Mouse (Mus musculus): ENCODE results near the gene Ankrd60. TPM values are rescaled to one million over a fixed set of nuclear protein-coding genes. Genes with fewer than 3 reads are reported as not detected.
A peak's percentile ranks its signal among the peaks of the same experiment; 100 is the strongest.

Ankrd60 gene
- polyA plus RNA-seq, 1 experiment from 2014 or later, result not detected

DNA sequence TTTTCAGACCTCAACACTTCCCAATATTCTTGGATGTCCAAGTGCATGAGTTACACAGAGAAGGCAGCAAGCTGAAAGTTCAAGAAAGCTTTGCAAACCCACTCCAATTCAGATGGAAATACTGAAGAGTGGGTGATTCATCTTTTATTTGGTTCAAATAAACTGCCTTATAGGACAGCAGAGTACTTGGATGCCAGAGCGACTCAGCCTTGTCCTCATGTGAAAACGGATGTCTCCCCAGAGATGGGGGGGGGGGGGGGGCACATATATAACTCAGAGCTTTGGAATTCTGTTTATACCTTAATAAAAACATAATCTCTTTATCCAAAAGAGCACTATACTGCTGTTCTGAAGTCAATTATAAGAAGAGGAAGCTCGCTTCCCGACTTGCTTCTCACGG lies 9.2 kb upstream of the Ankrd60 start:
- 75% methylated on average over 5 of the region's 5 CpGs for WGBS
- H3K9ac ChIP-seq (ENCODE audit: low read depth, low read length), result no peak overlapping the region
- H3K27ac ChIP-seq (ENCODE audit: low read depth, low read length), result no peak overlapping the region
- 0 out of 2 replicates have a peak, but pooled peaks cover 2% of the 10 kb centered on the region for H3K36me3 ChIP-seq (ENCODE audit: control insufficient read depth, insufficient read depth, low read length)
- peaks cover 15% of the 10 kb centered on the region; the same call in 1 of the 2 replicates for H3K27me3 ChIP-seq (ENCODE audit: control insufficient read depth, insufficient read depth, low read length)
- no peaks in the 10 kb centered on the region; the same call in 1 of the 2 replicates for H3K9me3 ChIP-seq (ENCODE audit: control insufficient read depth, low read length)
- no peak overlapping the region for H3K4me3 ChIP-seq (ENCODE audit: low read length)
- no peaks in the 10 kb centered on the region; the same call in 1 of the 2 replicates for H3K4me1 ChIP-seq (ENCODE audit: control insufficient read depth, insufficient read depth, low read length)
- no peak for ATAC-seq (ENCODE audit: low FRiP score, low TSS enrichment)
- no peak overlapping the region for H3K4me2 ChIP-seq (replicated peaks; ENCODE audit: low read depth, low read length)

DNA sequence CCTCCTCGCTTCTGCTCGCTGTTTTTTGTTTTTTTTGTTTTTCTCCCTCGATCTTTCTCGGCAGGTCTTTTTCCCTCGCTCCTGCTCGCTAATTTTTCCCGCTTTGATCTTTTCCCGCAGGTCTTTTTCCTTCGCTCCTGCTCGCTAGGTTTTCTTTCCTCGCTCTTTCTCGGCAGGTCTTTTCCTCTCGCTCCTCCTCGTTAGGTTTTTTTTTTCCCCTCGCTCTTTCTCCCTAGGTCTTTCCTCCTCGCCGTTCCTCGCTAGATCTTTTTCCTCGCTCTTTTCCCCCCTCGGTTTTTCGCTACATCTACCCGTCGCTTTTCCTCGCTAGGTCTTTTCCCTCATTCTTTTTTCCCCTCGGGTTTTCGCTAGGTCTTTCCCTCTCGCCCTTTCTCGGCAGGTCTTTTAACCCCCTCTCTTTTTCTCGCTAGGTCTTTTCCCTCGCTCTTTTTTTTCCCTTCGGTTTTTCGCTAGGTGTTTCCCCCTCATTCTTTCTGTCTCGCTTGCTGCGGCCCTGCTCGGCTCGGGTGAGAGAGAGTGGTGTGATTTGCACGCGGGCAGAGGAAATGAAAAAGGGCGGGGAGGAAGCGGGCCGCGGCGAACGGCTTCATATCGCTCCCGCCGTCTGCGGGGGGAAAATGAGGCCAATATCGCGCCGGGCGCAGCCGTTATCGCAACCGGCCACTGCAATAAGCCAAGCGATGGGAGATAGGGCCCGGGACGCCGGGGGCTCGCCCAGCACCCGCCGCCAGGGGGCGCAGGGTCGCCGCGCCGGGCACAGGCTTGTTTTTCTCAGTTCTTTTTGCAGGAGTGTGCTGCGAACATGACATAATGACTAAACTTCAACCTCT lies 8.2 kb upstream of the Ankrd60 start:
- 0 out of 2 replicates have a peak, but pooled peaks cover 2% of the 10 kb centered on the region for H3K36me3 ChIP-seq (ENCODE audit: control insufficient read depth, insufficient read depth, low read length)
- no peaks in the 10 kb centered on the region; the same call in 1 of the 2 replicates for H3K4me1 ChIP-seq (ENCODE audit: control insufficient read depth, insufficient read depth, low read length)
- peak overlapping the region; percentile 38 for H3K4me3 ChIP-seq (ENCODE audit: low read length)
- H3K4me2 ChIP-seq (replicated peaks; ENCODE audit: low read depth, low read length), result peak overlapping the region; percentile 69
- H3K9me3 ChIP-seq (ENCODE audit: control insufficient read depth, low read length), result no peaks in the 10 kb centered on the region; the same call in 1 of the 2 replicates
- peak overlapping the region; percentile 51 for H3K9ac ChIP-seq (ENCODE audit: low read depth, low read length)
- peaks cover 16% of the 10 kb centered on the region; the same call in 1 of the 2 replicates for H3K27me3 ChIP-seq (ENCODE audit: control insufficient read depth, insufficient read depth, low read length)
- WGBS, result under 1% methylated on average over 68 of the region's 68 CpGs
- 0 out of 2 replicates have a peak, but pooled peaks have one; percentile 48 for ATAC-seq (ENCODE audit: low FRiP score, low TSS enrichment)
- H3K27ac ChIP-seq (ENCODE audit: low read depth, low read length), result peak overlapping the region; percentile 13; the same call in 1 of the 2 replicates

DNA sequence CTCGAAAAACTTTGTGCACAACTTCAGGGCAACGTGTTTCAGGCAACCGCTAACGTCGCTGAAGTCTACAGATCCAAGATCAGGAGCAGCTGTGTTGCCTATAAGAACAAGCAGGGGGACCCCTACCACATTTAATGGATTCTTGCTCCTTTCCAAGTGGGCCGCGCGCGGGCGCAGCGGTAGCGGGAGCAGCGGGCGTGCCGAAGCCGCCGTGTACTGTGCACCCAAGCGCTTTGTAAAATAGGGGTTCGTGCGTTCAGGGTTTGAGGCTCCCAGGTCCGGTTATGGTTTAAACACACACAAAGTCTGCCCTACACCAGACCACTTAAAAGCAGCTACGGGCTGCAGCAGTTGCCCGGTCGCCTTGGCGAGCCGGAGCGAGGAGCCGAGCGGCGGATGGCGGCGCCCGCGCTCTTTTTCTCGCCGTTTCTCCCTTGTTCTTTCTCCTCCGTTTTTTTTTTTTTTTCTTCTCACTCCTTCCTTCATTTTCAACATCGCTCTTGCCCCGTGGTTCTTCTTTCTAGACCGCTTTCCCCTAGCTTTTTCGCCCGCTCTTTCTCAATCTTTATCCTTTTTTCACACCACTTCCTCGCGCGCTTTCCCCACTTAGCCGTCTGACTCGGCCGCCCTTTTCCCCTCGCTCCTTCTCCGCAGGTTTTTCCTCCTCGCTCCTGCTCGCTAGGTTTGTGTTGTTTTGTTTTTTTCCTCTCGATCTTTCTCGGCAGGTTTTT lies 7.4 kb upstream of the Ankrd60 start:
- peak overlapping the region; percentile 38 for H3K4me3 ChIP-seq (ENCODE audit: low read length)
- H3K4me2 ChIP-seq (replicated peaks; ENCODE audit: low read depth, low read length), result peak overlapping the region; percentile 69
- H3K4me1 ChIP-seq (ENCODE audit: control insufficient read depth, insufficient read depth, low read length), result no peaks in the 10 kb centered on the region; the same call in 1 of the 2 replicates
- WGBS, result 1% methylated on average over 54 of the region's 54 CpGs
- H3K27me3 ChIP-seq (ENCODE audit: control insufficient read depth, insufficient read depth, low read length), result peaks cover 16% of the 10 kb centered on the region; the same call in 1 of the 2 replicates
- no peaks in the 10 kb centered on the region; the same call in 1 of the 2 replicates for H3K9me3 ChIP-seq (ENCODE audit: control insufficient read depth, low read length)
- peak; percentile 82 for ATAC-seq (ENCODE audit: low FRiP score, low TSS enrichment)
- 0 out of 2 replicates have a peak, but pooled peaks cover 2% of the 10 kb centered on the region for H3K36me3 ChIP-seq (ENCODE audit: control insufficient read depth, insufficient read depth, low read length)
- H3K27ac ChIP-seq (ENCODE audit: low read depth, low read length), result no peak overlapping the region
- peak overlapping the region; percentile 51 for H3K9ac ChIP-seq (ENCODE audit: low read depth, low read length)

DNA sequence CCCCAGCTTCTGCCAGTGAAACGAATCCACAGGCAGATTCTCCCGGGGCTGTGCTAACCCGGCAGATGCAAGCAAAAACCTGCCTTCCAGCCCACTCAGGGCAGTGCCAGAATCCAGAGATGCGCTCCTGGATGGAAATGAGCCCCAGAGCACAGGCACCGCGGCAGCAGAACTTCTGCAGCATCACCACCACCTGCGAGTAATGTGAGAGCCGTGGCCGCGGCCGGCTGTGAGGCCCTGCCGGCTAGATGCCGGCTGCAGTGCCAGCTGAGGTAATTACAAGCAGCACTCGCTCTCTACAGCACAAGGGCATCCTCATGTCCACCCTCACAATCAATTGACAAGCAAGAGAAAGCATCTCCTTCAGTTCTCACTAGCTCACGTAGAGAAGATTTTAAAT lies 6.2 kb upstream of the Ankrd60 start:
- H3K36me3 ChIP-seq (ENCODE audit: control insufficient read depth, insufficient read depth, low read length), result 0 out of 2 replicates have a peak, but pooled peaks cover 2% of the 10 kb centered on the region
- peaks cover 16% of the 10 kb centered on the region; the same call in 1 of the 2 replicates for H3K27me3 ChIP-seq (ENCODE audit: control insufficient read depth, insufficient read depth, low read length)
- 28% methylated on average over 15 of the region's 15 CpGs for WGBS
- ATAC-seq (ENCODE audit: low FRiP score, low TSS enrichment), result no peak
- H3K9me3 ChIP-seq (ENCODE audit: control insufficient read depth, low read length), result no peaks in the 10 kb centered on the region; the same call in 1 of the 2 replicates
- no peak overlapping the region for H3K4me3 ChIP-seq (ENCODE audit: low read length)
- H3K9ac ChIP-seq (ENCODE audit: low read depth, low read length), result no peak overlapping the region
- no peak overlapping the region for H3K27ac ChIP-seq (ENCODE audit: low read depth, low read length)
- no peak overlapping the region for H3K4me2 ChIP-seq (replicated peaks; ENCODE audit: low read depth, low read length)
- H3K4me1 ChIP-seq (ENCODE audit: control insufficient read depth, insufficient read depth, low read length), result no peaks in the 10 kb centered on the region; the same call in 1 of the 2 replicates

DNA sequence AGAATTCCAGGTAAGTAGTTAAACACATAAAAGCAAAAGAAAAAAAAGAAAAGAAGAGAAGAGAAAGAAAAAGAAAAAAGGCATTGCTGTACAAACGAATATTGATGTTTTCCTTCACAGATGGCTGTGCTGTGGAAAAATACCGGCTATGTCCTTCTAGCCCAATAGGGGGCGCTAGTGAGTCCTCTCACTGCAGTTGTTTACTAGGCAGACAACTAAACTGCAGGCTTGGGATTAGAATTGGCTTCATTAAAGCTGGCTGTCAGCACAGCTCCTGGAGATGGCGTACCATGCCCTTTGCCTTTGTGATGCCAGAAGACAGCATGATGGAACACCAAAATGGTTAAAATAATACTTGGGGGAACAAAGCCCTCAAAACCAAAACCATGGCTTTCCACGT lies 5.3 kb upstream of the Ankrd60 start:
- WGBS, result 48% methylated on average over 5 of the region's 5 CpGs
- H3K27me3 ChIP-seq (ENCODE audit: control insufficient read depth, insufficient read depth, low read length), result peaks cover 16% of the 10 kb centered on the region; the same call in 1 of the 2 replicates
- no peak overlapping the region for H3K9ac ChIP-seq (ENCODE audit: low read depth, low read length)
- 0 out of 2 replicates have a peak, but pooled peaks cover 2% of the 10 kb centered on the region for H3K36me3 ChIP-seq (ENCODE audit: control insufficient read depth, insufficient read depth, low read length)
- no peak overlapping the region for H3K4me2 ChIP-seq (replicated peaks; ENCODE audit: low read depth, low read length)
- H3K9me3 ChIP-seq (ENCODE audit: control insufficient read depth, low read length), result no peaks in the 10 kb centered on the region; the same call in 1 of the 2 replicates
- no peak overlapping the region for H3K27ac ChIP-seq (ENCODE audit: low read depth, low read length)
- H3K4me1 ChIP-seq (ENCODE audit: control insufficient read depth, insufficient read depth, low read length), result peaks cover 2% of the 10 kb centered on the region; the same call in 1 of the 2 replicates
- H3K4me3 ChIP-seq (ENCODE audit: low read length), result no peak overlapping the region
- no peak for ATAC-seq (ENCODE audit: low FRiP score, low TSS enrichment)

DNA sequence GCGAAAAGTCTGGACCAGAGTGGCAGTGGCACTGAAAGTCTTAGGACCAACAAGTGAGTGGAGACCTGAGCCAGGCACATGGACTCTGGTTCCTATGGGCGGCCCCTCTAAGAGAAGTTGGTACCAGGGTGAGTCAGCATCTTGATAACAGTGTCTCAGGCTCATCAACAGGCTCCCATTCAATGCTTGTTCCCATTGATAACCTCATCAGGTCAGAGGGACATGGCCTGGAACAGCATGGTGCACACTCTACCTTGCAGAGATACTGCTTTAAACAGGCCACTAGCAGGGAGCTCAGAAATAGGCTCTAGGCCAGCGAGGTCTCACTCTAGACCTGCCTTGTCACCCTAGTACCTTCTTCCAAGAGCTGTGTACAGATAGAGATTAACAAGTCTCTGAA lies 4.7 kb upstream of the Ankrd60 start:
- 87% methylated on average over 3 of the region's 3 CpGs for WGBS
- H3K4me2 ChIP-seq (replicated peaks; ENCODE audit: low read depth, low read length), result no peak overlapping the region
- H3K4me1 ChIP-seq (ENCODE audit: control insufficient read depth, insufficient read depth, low read length), result peaks cover 8% of the 10 kb centered on the region; the same call in 1 of the 2 replicates
- 0 out of 2 replicates have a peak, but pooled peaks cover 2% of the 10 kb centered on the region for H3K36me3 ChIP-seq (ENCODE audit: control insufficient read depth, insufficient read depth, low read length)
- H3K4me3 ChIP-seq (ENCODE audit: low read length), result no peak overlapping the region
- H3K9ac ChIP-seq (ENCODE audit: low read depth, low read length), result no peak overlapping the region
- no peak for ATAC-seq (ENCODE audit: low FRiP score, low TSS enrichment)
- peaks cover 17% of the 10 kb centered on the region; the same call in 1 of the 2 replicates for H3K27me3 ChIP-seq (ENCODE audit: control insufficient read depth, insufficient read depth, low read length)
- H3K9me3 ChIP-seq (ENCODE audit: control insufficient read depth, low read length), result no peaks in the 10 kb centered on the region; the same call in 1 of the 2 replicates
- no peak overlapping the region for H3K27ac ChIP-seq (ENCODE audit: low read depth, low read length)

DNA sequence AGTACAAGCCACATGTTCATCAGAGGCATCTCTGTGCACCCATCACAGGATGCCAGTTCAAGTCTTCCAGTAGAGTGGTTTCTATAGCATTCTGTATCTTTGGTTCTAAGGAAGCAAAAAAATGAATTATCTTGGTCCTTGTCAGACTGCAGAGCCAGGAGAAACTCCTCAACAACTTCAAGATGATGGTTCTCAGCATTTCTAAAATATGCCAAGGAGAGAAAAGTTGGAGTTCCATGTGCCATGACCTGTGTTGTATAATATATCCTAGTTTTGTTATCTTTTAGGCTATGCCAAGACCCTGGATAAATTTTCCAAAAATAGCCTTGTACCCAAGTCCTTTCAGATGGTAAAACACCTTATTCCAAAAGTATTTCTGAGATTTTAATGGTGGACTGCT lies 2.9 kb upstream of the Ankrd60 start:
- no peak overlapping the region for H3K9ac ChIP-seq (ENCODE audit: low read depth, low read length)
- no peak for ATAC-seq (ENCODE audit: low FRiP score, low TSS enrichment)
- no peak overlapping the region for H3K27ac ChIP-seq (ENCODE audit: low read depth, low read length)
- H3K9me3 ChIP-seq (ENCODE audit: control insufficient read depth, low read length), result no peaks in the 10 kb centered on the region
- H3K4me2 ChIP-seq (replicated peaks; ENCODE audit: low read depth, low read length), result no peak overlapping the region
- H3K4me3 ChIP-seq (ENCODE audit: low read length), result no peak overlapping the region
- peaks cover 22% of the 10 kb centered on the region; the same call in 1 of the 2 replicates for H3K27me3 ChIP-seq (ENCODE audit: control insufficient read depth, insufficient read depth, low read length)
- H3K36me3 ChIP-seq (ENCODE audit: control insufficient read depth, insufficient read depth, low read length), result no peaks in the 10 kb centered on the region
- H3K4me1 ChIP-seq (ENCODE audit: control insufficient read depth, insufficient read depth, low read length), result 0 out of 2 replicates have a peak, but pooled peaks cover 8% of the 10 kb centered on the region

DNA sequence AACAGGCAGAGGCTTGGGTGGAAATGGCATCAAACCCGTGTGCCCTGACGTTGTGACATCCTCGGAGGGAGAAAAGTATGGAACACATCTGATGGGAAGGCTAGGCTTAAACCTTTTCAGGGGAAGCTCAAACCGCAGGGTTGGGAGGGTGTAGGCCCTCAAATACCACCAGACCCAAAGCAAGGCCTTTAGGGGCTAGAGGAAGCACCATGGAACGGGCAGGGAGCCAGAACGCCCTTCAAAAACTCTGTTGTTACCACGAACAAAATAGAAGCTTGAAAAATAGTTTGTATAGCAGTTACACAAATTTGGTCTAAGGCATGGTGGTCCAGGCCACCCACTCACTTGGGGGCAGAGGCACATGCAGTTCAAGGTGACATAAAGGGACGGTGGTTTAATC lies 430 bp upstream of the Ankrd60 start:
- H3K27me3 ChIP-seq (ENCODE audit: control insufficient read depth, insufficient read depth, low read length), result peaks cover 12% of the 10 kb centered on the region; the same call in 1 of the 2 replicates
- peak overlapping the region; percentile 56 for H3K9ac ChIP-seq (ENCODE audit: low read depth, low read length)
- no peaks in the 10 kb centered on the region for H3K9me3 ChIP-seq (ENCODE audit: control insufficient read depth, low read length)
- peak overlapping the region; percentile 45 for H3K4me3 ChIP-seq (ENCODE audit: low read length)
- H3K27ac ChIP-seq (ENCODE audit: low read depth, low read length), result no peak overlapping the region
- peak overlapping the region; percentile 89 for H3K4me2 ChIP-seq (replicated peaks; ENCODE audit: low read depth, low read length)
- 27% methylated on average over 8 of the region's 8 CpGs for WGBS
- ATAC-seq (ENCODE audit: low FRiP score, low TSS enrichment), result peak; percentile 22
- H3K36me3 ChIP-seq (ENCODE audit: control insufficient read depth, insufficient read depth, low read length), result no peaks in the 10 kb centered on the region
- 0 out of 2 replicates have a peak, but pooled peaks cover 8% of the 10 kb centered on the region for H3K4me1 ChIP-seq (ENCODE audit: control insufficient read depth, insufficient read depth, low read length)

Measured in kidney, embryonic 14.5 days (tissue).